8 mouse cellular contexts compared by ENCODE assay signal in the genomic region with DNA sequence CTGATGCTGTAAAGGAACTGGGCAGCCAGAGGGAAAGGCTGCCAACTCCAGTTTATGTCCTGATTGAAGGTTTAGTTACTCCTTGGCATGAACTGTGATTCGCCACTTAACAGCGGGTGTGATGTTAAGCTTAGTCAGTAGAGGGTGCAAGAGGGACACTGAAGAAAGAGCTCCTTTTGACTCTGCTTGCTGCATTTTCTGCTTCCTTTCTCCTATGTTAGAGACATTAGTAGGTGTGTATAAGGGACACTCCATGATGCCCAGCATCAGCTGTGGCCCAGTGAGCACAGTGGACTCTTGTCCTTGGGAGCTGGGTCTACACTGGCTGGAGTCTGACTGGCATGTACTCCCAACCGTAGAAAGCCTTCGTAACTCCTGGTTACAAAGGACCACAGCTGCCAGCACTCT. TPM values are rescaled to one million over a fixed set of nuclear protein-coding genes. Genes with fewer than 3 reads are reported as not detected.
DNase-seq lines count a peak whose midpoint lies in the region; ATAC-seq and TF ChIP-seq lines count a peak whose summit lies in the region.
"Had no signal": no experiment of that assay in that cellular context is flagged by ENCODE, and none has a peak within 500 bp of the region (broad histone marks: within the 10 kb centered on the region; RNA-seq: fewer than 3 reads in every experiment).

No protein-coding gene starts in this region.

- no peak overlapping the region for H3K4me2 ChIP-seq in lung, embryonic 14.5 days
- H3K4me2 ChIP-seq: heart, embryonic 13.5 days had no signal

- H3K27ac ChIP-seq in lung, embryonic 14.5 days (ENCODE audit: low read depth) = no peak overlapping the region
- H3K27ac ChIP-seq: heart, embryonic 13.5 days had no signal

- peak; percentile 40 for DNase-seq in B cell, adult 2 months
- peak; percentile 5 to 35 for DNase-seq in CD8-positive naive resting alpha-beta T cell, adult 2 months (ENCODE audit: low read depth in 2 of 2, low spot score in 2 of 2)
- peak; percentile 66 for DNase-seq in cerebellum, adult 9-10 months
- DNase-seq in gastrocnemius, postnatal 25 days = peak; percentile 44
- DNase-seq in kidney, postnatal 10 days = peak; percentile 65
- peak; percentile 82 for DNase-seq in lung, embryonic 14.5 days
- peak; percentile 75 to 79 for DNase-seq in right cerebral cortex, adult 2 months (ENCODE audit: low spot score in 2 of 2)

- TF ChIP-seq CTCF in lung, embryonic 14.5 days (IDR thresholded peaks at IDR 0.05; ENCODE audit: low read depth) = peak; percentile 74

- ATAC-seq in lung, embryonic 14.5 days (ENCODE audit: insufficient read depth) = no peak

- H3K4me1 ChIP-seq in lung, embryonic 14.5 days (ENCODE audit: insufficient read depth) = no peaks in the 10 kb centered on the region
- H3K4me1 ChIP-seq: heart, embryonic 13.5 days had no signal

- H3K36me3 ChIP-seq in lung, embryonic 14.5 days (ENCODE audit: insufficient read depth) = peaks cover 67% of the 10 kb centered on the region

- H3K9me3 ChIP-seq in lung, embryonic 14.5 days (ENCODE audit: low read depth, low read length) = no peaks in the 10 kb centered on the region
- H3K9me3 ChIP-seq: heart, embryonic 13.5 days had no signal

- H3K27me3 ChIP-seq in lung, embryonic 14.5 days (ENCODE audit: insufficient read depth, low read length) = no peaks in the 10 kb centered on the region
- H3K27me3 ChIP-seq: heart, embryonic 13.5 days had no signal

- WGBS in lung, embryonic 14.5 days = 85% methylated on average over 4 of the region's 4 CpGs

- H3K9ac ChIP-seq in lung, embryonic 14.5 days = no peak overlapping the region
- H3K9ac ChIP-seq: heart, embryonic 13.5 days had no signal

- H3K4me3 ChIP-seq in lung, embryonic 14.5 days (ENCODE audit: low read depth, low read length) = no peak overlapping the region
- H3K4me3 ChIP-seq: heart, embryonic 13.5 days had no signal

RNA-seq across cellular contexts. Expression of gene Zfp568, which starts 29.2 kb away (rescaled TPM):
- 10 to 100 TPM; 19.1 to 23.4 TPM for total RNA-seq in gastrocnemius, postnatal 25 days (2021)
- 18.5 and 21.0 TPM in 2 replicates for polyA plus RNA-seq in lung, embryonic 14.5 days (2014; fragmentation: Nextera tagmentation; extraction: Ambion mirVana)

RNA-seq across cellular contexts. Expression of gene Zfp14, which starts 38.2 kb away (rescaled TPM):
- 1 to 10 TPM; 1.2 to 2.0 TPM for total RNA-seq in gastrocnemius, postnatal 25 days (2021)
- 3.8 and 4.2 TPM in 2 replicates for polyA plus RNA-seq in lung, embryonic 14.5 days (2014; fragmentation: Nextera tagmentation; extraction: Ambion mirVana)

RNA-seq across cellular contexts. Expression of gene Zfp74, which starts 59.1 kb away (rescaled TPM):
- 1 to 10 TPM; 4.5 to 5.9 TPM for total RNA-seq in gastrocnemius, postnatal 25 days (2021)
- polyA plus RNA-seq in lung, embryonic 14.5 days (2014; fragmentation: Nextera tagmentation; extraction: Ambion mirVana) = 12.4 and 13.2 TPM in 2 replicates

RNA-seq across cellular contexts. Expression of gene Zfp82, which starts 59.7 kb away (rescaled TPM):
- 1 to 10 TPM; 1.5 to 1.7 TPM for total RNA-seq in gastrocnemius, postnatal 25 days (2021)
- polyA plus RNA-seq in lung, embryonic 14.5 days (2014; fragmentation: Nextera tagmentation; extraction: Ambion mirVana) = 4.5 and 5.1 TPM in 2 replicates

Comparison
In these comparisons a context has a peak if more than half of its experiments do, and no peak if none do; other contexts are left out.
1. DNase-seq: peak in every context shown above with its lines; median percentile 82 in lung, embryonic 14.5 days; 77 in right cerebral cortex, adult 2 months; 66 in cerebellum, adult 9-10 months; 65 in kidney, postnatal 10 days; 44 in gastrocnemius, postnatal 25 days; 40 in B cell, adult 2 months; 20 in CD8-positive naive resting alpha-beta T cell, adult 2 months.